Comparison of ENCODE assay signal across 11 mouse cellular contexts in genomic region chr16:44687719-44688420, GRCm38 (mm10). TPM values are rescaled to one million over a fixed set of nuclear protein-coding genes. Genes with fewer than 3 reads are reported as not detected.
DNase-seq lines count a peak whose midpoint lies in the region; ATAC-seq lines count a peak whose summit lies in the region.
"Had no signal": no experiment of that assay in that cellular context is flagged by ENCODE, and none has a peak within 500 bp of the region (broad histone marks: within the 10 kb centered on the region; RNA-seq: fewer than 3 reads in every experiment).

No protein-coding gene starts in this region.

- peak overlapping the region; percentile 31 for H3K4me3 ChIP-seq in heart, embryonic 13.5 days
- H3K4me3 ChIP-seq in embryonic facial prominence, embryonic 14.5 days (ENCODE audit: low read depth, low read length), result peak overlapping the region; percentile 2; the same call in 1 of the 2 replicates
- peak overlapping the region; percentile 14 for H3K4me3 ChIP-seq in midbrain, embryonic 16.5 days (ENCODE audit: low read depth, low read length)

- no peak for DNase-seq in heart, adult 18-20 months
- no peak for DNase-seq in embryonic facial prominence, embryonic 14.5 days (ENCODE audit: low spot score)
- peak; percentile 19 for DNase-seq in induced T-regulatory cell, adult 2 months (ENCODE audit: low read depth)
- DNase-seq in frontal cortex, postnatal 10 days (ENCODE audit: low spot score in 2 of 2), result no peak
- no peak for DNase-seq in adipocyte (ENCODE audit: low spot score)
- DNase-seq: adrenal gland, adult 2 months; lung, postnatal 10 days; right cerebral cortex, postnatal 4 days had no signal

- H3K9ac ChIP-seq in heart, embryonic 13.5 days, result peak overlapping the region; percentile 44
- no peak overlapping the region for H3K9ac ChIP-seq in embryonic facial prominence, embryonic 14.5 days (ENCODE audit: low read depth, low read length)
- H3K9ac ChIP-seq in midbrain, embryonic 16.5 days (ENCODE audit: low read depth, low read length), result peak overlapping the region; percentile 53

- ATAC-seq in heart, embryonic 13.5 days (ENCODE audit: extremely low read depth, insufficient number of reproducible peaks, low FRiP score, low TSS enrichment), result no peak
- no peak for ATAC-seq in embryonic facial prominence, embryonic 14.5 days (ENCODE audit: low read depth)
- peak; percentile 58 for ATAC-seq in midbrain, embryonic 16.5 days
- ATAC-seq in inflammation-experienced regulatory T-cells, adult 6 months, result no peak

- 0 out of 2 replicates have a peak, but pooled peaks cover 2% of the 10 kb centered on the region for H3K9me3 ChIP-seq in heart, embryonic 13.5 days
- no peaks in the 10 kb centered on the region for H3K9me3 ChIP-seq in embryonic facial prominence, embryonic 14.5 days (ENCODE audit: control insufficient read depth, low read length)
- H3K9me3 ChIP-seq in midbrain, embryonic 16.5 days (replicated peaks; ENCODE audit: control insufficient read depth, low read length, poor library complexity, severe bottlenecking), result no peaks in the 10 kb centered on the region

- WGBS in heart, embryonic 13.5 days, result 5% methylated on average over 18 of the region's 18 CpGs
- WGBS in embryonic facial prominence, embryonic 14.5 days, result 4% methylated on average over 18 of the region's 18 CpGs
- WGBS in midbrain, embryonic 16.5 days, result 1% methylated on average over 18 of the region's 18 CpGs

- H3K27me3 ChIP-seq in heart, embryonic 13.5 days (replicated peaks), result 0 out of 2 replicates have a peak, but pooled peaks cover 7% of the 10 kb centered on the region
- no peaks in the 10 kb centered on the region for H3K27me3 ChIP-seq in embryonic facial prominence, embryonic 14.5 days (replicated peaks; ENCODE audit: control insufficient read depth, insufficient read depth, low read length)
- no peaks in the 10 kb centered on the region for H3K27me3 ChIP-seq in midbrain, embryonic 16.5 days (ENCODE audit: control insufficient read depth, insufficient read depth, low read depth, low read length)

- no peak overlapping the region for H3K27ac ChIP-seq in heart, embryonic 13.5 days (replicated peaks)
- peak overlapping the region; percentile 78 for H3K27ac ChIP-seq in embryonic facial prominence, embryonic 14.5 days (replicated peaks; ENCODE audit: low read depth, low read length)
- H3K27ac ChIP-seq in midbrain, embryonic 16.5 days (ENCODE audit: low read length), result peak overlapping the region; percentile 54

- peak overlapping the region; percentile 58 for H3K4me2 ChIP-seq in heart, embryonic 13.5 days
- H3K4me2 ChIP-seq in embryonic facial prominence, embryonic 14.5 days (ENCODE audit: low read depth, low read length), result peak overlapping the region; percentile 42
- H3K4me2 ChIP-seq in midbrain, embryonic 16.5 days (ENCODE audit: low read length), result peak overlapping the region; percentile 52

- H3K36me3 ChIP-seq in heart, embryonic 13.5 days, result no peaks in the 10 kb centered on the region
- H3K36me3 ChIP-seq in embryonic facial prominence, embryonic 14.5 days (ENCODE audit: control insufficient read depth, insufficient read depth, low read length), result no peaks in the 10 kb centered on the region
- no peaks in the 10 kb centered on the region for H3K36me3 ChIP-seq in midbrain, embryonic 16.5 days (ENCODE audit: control insufficient read depth, insufficient read depth, low read length)

- peaks cover 31% of the 10 kb centered on the region for H3K4me1 ChIP-seq in heart, embryonic 13.5 days
- peaks cover 41% of the 10 kb centered on the region for H3K4me1 ChIP-seq in embryonic facial prominence, embryonic 14.5 days (ENCODE audit: control insufficient read depth, insufficient read depth, low read length)
- H3K4me1 ChIP-seq in midbrain, embryonic 16.5 days (ENCODE audit: control insufficient read depth, insufficient read depth, low read length), result peaks cover 22% of the 10 kb centered on the region

RNA-seq across cellular contexts. Expression of gene Nepro, which starts 36.2 kb away (rescaled TPM):
- polyA plus RNA-seq in heart, embryonic 13.5 days (2015; fragmentation: Nextera tagmentation; extraction: Ambion mirVana), result 5.7 and 5.9 TPM in 2 replicates
- total RNA-seq in heart, adult 18-20 months (2021), result 1 to 10 TPM; 3.6 to 4.5 TPM
- polyA plus RNA-seq in embryonic facial prominence, embryonic 14.5 days (2014; fragmentation: Nextera tagmentation; extraction: Ambion mirVana), result 7.9 and 8.8 TPM in 2 replicates
- 3.2 and 4.5 TPM in 2 replicates for polyA plus RNA-seq in midbrain, embryonic 16.5 days (2015; fragmentation: Nextera tagmentation; extraction: Ambion mirVana)
- polyA plus RNA-seq in inflammation-experienced regulatory T-cells, adult 6 months (2017; shearing (Covaris generic)), result 1 to 10 TPM; 5.5 to 8.2 (median 7.4) TPM

RNA-seq across cellular contexts. Expression of gene Gtpbp8, which starts 58.3 kb away (rescaled TPM):
- polyA plus RNA-seq in heart, embryonic 13.5 days (2015; fragmentation: Nextera tagmentation; extraction: Ambion mirVana), result 18.3 and 19.3 TPM in 2 replicates
- total RNA-seq in heart, adult 18-20 months (2021), result 10 to 100 TPM in 1 of 2 experiments, 1 to 10 TPM in 1; 9.1 to 11.1 TPM
- polyA plus RNA-seq in embryonic facial prominence, embryonic 14.5 days (2014; fragmentation: Nextera tagmentation; extraction: Ambion mirVana), result 27.8 and 30.3 TPM in 2 replicates
- polyA plus RNA-seq in midbrain, embryonic 16.5 days (2015; fragmentation: Nextera tagmentation; extraction: Ambion mirVana), result 40.5 and 43.0 TPM in 2 replicates
- polyA plus RNA-seq in inflammation-experienced regulatory T-cells, adult 6 months (2017; shearing (Covaris generic)), result 10 to 100 TPM; 25.0 to 48.9 (median 38.8) TPM
